Mouse (Mus musculus) kidney, embryonic 15.5 days (tissue): ENCODE data around the gene Chrm3. TPM values are rescaled to one million over a fixed set of nuclear protein-coding genes. Genes with fewer than 3 reads are reported as not detected.

Experiments used
- ATAC-seq: fragments of 200-750 bp; cut with Nextera tagmentation; replicated peaks from 2 replicates; pipeline ENCODE4 v1.8.0; 2017; ENCODE audit warnings: moderate TSS enrichment; ENCODE audit not compliant: low FRiP score
- H3K27ac ChIP-seq: fragments of 300-500 bp; sonication (generic); 2 replicates; pipeline ENCODE4 v1.5.1; 2015; ENCODE audit warnings: mild to moderate bottlenecking, inconsistent platforms
- H3K27me3 ChIP-seq: fragments of 300-500 bp; sonication (generic); 2 replicates; pipeline ENCODE4 v1.6.1; 2015; ENCODE audit warnings: inconsistent platforms
- H3K36me3 ChIP-seq: fragments of 300-500 bp; sonication (generic); 2 replicates; pipeline ENCODE4 v1.6.1; 2015; ENCODE audit warnings: inconsistent platforms
- H3K4me1 ChIP-seq: fragments of 300-500 bp; sonication (generic); 2 replicates; pipeline ENCODE4 v1.6.1; 2015; ENCODE audit warnings: inconsistent platforms
- H3K4me2 ChIP-seq: fragments of 300-500 bp; sonication (generic); 2 replicates; pipeline ENCODE4 v1.6.1; 2015; ENCODE audit warnings: moderate library complexity, mild to moderate bottlenecking, inconsistent platforms
- H3K4me3 ChIP-seq: fragments of 300-500 bp; sonication (generic); replicated peaks from 2 replicates; pipeline ENCODE4 v1.5.1; 2015; ENCODE audit warnings: mild to moderate bottlenecking, inconsistent platforms
- H3K9ac ChIP-seq: fragments of 300-500 bp; sonication (generic); 2 replicates; pipeline ENCODE4 v1.6.1; 2015; ENCODE audit warnings: mild to moderate bottlenecking, inconsistent platforms
- H3K9me3 ChIP-seq: fragments of 300-500 bp; sonication (generic); replicated peaks from 2 replicates; pipeline ENCODE4 v1.6.1; 2016; ENCODE audit warnings: inconsistent platforms
- WGBS: fragments of 180-500 bp; shearing (Covaris S2); methylation state at CpG from one replicate; pipeline ENCODE4 v1.1.7; 2015; ENCODE audit warnings: mixed read lengths; 5-methylcytosine and 5-hydroxymethylcytosine counted together
- polyA plus RNA-seq: library from polyadenylated mRNA; unstranded; fragments of >200 nt; fragmentation: Nextera tagmentation; extraction: Ambion mirVana; gene quantifications from 2 replicates; pipeline ENCODE4 v1.2.1, GENCODE M21; 2015

The Chrm3 gene
- polyA plus RNA-seq, 1 experiment from 2014 or later: 1.6 TPM

- H3K9me3 ChIP-seq: no peaks in the 10 kb centered on the region
- no peak overlapping the region for H3K27ac ChIP-seq
- no peaks in the 10 kb centered on the region for H3K36me3 ChIP-seq
- no peak overlapping the region for H3K4me3 ChIP-seq
- H3K9ac ChIP-seq: no peak overlapping the region
- no peak for ATAC-seq
- no peak overlapping the region for H3K4me2 ChIP-seq
- H3K27me3 ChIP-seq: no peaks in the 10 kb centered on the region
- WGBS: 63% methylated on average over 4 of the region's 4 CpGs
- no peaks in the 10 kb centered on the region for H3K4me1 ChIP-seq
Measured at GRCm38 (mm10) chr13:10002916-10003315, 357.7 kb downstream of the Chrm3 start.

DNA sequence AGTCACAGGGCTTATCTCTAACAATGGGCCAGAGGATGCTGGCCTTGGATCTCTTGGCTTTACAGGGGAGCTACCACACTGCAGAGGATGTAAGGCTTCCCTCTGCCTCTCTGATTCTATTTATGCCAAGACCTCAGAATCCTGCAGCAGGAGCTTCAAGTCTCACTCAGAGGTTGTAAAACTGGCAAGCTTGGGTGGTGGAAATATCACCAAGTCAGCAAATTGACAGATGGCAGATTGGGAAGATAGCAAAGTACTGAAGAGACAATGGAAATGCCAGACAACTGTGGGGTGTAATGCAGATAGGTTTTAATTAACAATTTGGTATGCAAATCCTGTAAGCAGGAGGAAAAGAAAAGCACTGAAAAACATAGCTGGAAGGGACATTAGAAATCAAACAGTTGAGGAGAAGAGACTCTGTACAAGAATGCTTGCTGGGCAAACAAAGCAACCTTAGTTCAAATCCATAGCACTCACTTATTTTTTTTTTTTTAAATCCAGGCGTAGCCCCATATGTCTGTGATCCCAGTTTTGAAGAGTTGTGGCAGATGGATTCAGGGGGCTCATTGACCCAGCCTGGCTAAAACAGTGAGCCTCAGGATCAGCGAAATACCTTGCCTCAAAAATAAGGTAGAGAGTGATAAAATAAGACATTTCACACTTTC lies 362.9 kb downstream of the Chrm3 start:
- Histone ChIP-seq H3K4me1 (no peaks in the 10 kb centered on the region), H3K36me3 (no peaks in the 10 kb centered on the region), H3K9ac (no peak overlapping the region), H3K4me2 (no peak overlapping the region), H3K27ac (no peak overlapping the region), H3K4me3 (no peak overlapping the region), H3K27me3 (no peaks in the 10 kb centered on the region), H3K9me3 (no peaks in the 10 kb centered on the region)
- 86% methylated on average over 2 of the region's 2 CpGs for WGBS
- ATAC-seq: no peak

DNA sequence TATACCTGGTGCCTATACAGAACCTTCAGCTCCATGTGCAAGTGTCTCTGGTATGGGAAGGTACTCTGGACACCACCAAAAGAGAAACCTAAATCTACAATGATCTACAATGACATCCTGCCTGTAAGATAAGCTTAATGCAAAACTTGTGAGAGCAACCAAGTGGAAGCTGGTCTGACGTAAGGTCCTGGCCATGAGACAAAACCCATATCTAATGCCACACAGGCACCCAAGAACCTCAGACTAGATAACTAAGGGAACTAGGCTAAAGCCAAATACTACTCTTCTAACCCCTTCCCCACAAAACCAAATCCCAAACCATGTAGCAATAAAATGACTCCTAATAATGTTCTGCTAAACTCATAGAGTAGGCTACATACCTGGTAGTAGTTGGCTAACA lies 364.8 kb downstream of the Chrm3 start:
- Histone ChIP-seq H3K36me3 (no peaks in the 10 kb centered on the region), H3K9me3 (no peaks in the 10 kb centered on the region), H3K4me1 (no peaks in the 10 kb centered on the region), H3K4me3 (no peak overlapping the region), H3K9ac (no peak overlapping the region), H3K4me2 (no peak overlapping the region), H3K27me3 (no peaks in the 10 kb centered on the region), H3K27ac (no peak overlapping the region)
- no peak for ATAC-seq
- WGBS: 97% methylated on average over 1 of the region's 1 CpGs

DNA sequence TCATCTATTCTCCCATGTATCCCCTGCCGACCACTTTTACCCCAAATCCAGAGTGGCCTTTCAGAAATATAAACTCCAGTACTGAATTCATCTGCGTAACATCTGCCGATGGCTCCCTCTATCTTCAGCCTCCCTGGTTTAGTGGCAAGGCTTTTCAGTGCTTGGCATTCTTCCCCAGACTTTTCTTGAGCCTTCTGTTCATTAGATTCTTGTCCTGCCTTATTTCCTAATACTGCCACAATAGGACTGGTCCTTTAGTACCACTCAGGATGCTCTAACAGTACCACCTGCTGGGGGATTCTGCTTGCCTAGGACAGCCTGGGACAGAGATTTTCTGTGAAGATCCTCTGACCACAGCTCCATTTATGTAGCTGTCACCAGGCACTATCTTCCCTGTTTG lies 367.1 kb downstream of the Chrm3 start:
- ATAC-seq: no peak
- Histone ChIP-seq H3K36me3 (no peaks in the 10 kb centered on the region), H3K27ac (no peak overlapping the region), H3K4me2 (no peak overlapping the region), H3K9ac (no peak overlapping the region), H3K9me3 (no peaks in the 10 kb centered on the region), H3K4me3 (no peak overlapping the region), H3K27me3 (no peaks in the 10 kb centered on the region), H3K4me1 (no peaks in the 10 kb centered on the region)
- 89% methylated on average over 3 of the region's 3 CpGs for WGBS

GRCm38 (mm10) chr13:9992640-9993039 lies 368.0 kb downstream of the Chrm3 start:
- Histone ChIP-seq H3K9ac (no peak overlapping the region), H3K4me1 (no peaks in the 10 kb centered on the region), H3K4me2 (no peak overlapping the region), H3K36me3 (no peaks in the 10 kb centered on the region), H3K9me3 (no peaks in the 10 kb centered on the region), H3K27ac (no peak overlapping the region), H3K4me3 (no peak overlapping the region), H3K27me3 (no peaks in the 10 kb centered on the region)
- WGBS: 81% methylated on average over 2 of the region's 2 CpGs
- no peak for ATAC-seq

DNA sequence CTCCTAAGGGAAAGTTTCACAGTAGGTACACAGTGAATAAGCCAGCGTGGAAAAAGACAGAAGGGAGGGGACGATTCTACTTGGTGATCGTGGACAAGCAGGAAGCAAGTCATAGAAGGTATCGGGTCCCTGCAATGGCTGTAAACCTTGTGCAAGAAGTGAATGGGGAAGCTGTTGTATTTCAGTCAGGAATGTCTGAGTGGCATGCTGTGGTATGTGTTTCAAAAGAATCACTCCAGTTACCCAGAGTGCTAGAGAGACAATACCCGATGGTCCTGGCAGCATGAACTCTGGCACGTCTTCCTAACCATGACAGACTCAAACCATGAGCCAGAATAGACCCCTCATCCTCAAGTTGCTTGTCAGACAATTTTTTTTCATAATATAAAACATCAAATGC lies 375.0 kb downstream of the Chrm3 start:
- Histone ChIP-seq H3K4me2 (no peak overlapping the region), H3K9me3 (no peaks in the 10 kb centered on the region), H3K9ac (no peak overlapping the region), H3K27me3 (no peaks in the 10 kb centered on the region), H3K27ac (no peak overlapping the region), H3K36me3 (no peaks in the 10 kb centered on the region), H3K4me1 (no peaks in the 10 kb centered on the region), H3K4me3 (no peak overlapping the region)
- ATAC-seq: no peak
- 66% methylated on average over 6 of the region's 6 CpGs for WGBS

DNA sequence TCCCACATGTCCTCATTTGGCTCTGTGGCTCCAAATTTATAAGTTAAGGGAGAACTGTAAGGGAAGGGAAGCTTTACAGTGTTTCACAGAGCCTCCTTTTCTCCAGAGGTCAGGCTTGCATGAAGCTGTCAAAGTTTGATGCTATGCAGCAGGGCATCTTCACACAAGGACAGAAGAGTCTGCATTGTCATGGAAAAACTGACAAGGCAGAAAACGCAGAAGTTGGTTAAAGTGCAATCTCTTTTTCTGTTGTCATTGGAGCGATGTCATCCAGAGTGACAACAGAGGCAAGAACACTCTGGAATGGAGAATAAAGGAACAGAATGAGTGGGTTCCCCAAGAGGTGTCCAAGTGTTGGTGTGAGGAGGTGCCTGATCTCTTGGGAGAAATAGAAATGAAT lies 377.4 kb downstream of the Chrm3 start:
- no peaks in the 10 kb centered on the region for H3K4me1 ChIP-seq
- no peaks in the 10 kb centered on the region for H3K36me3 ChIP-seq
- no peak overlapping the region for H3K4me3 ChIP-seq
- no peak overlapping the region for H3K4me2 ChIP-seq
- H3K27me3 ChIP-seq: no peaks in the 10 kb centered on the region
- no peak for ATAC-seq
- H3K9ac ChIP-seq: no peak overlapping the region
- no peak overlapping the region for H3K27ac ChIP-seq
- H3K9me3 ChIP-seq: no peaks in the 10 kb centered on the region
- 81% methylated on average over 2 of the region's 2 CpGs for WGBS

DNA sequence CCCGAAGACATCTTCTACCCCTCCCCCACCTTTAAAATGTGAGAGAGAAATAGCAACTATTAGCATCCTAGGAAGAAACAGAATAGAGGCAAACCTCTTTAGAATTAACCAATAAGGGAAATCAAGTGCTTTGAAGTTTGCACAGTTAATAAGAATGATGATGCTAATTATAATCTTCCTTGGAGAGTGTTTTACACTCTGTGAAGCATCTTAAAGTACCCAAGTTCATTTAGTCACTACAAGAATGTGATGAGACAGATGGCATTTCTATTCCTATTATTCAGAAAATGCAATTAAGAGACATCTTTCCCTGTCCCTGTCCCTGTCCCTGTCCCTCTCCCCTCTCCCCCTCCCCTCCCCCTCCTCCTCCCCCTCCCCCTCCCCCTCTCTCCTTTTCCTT lies 382.9 kb downstream of the Chrm3 start:
- H3K4me3 ChIP-seq: no peak overlapping the region
- H3K9me3 ChIP-seq: no peaks in the 10 kb centered on the region
- no peaks in the 10 kb centered on the region for H3K4me1 ChIP-seq
- H3K4me2 ChIP-seq: no peak overlapping the region
- no peaks in the 10 kb centered on the region for H3K27me3 ChIP-seq
- 78% methylated on average over 1 of the region's 1 CpGs for WGBS
- no peaks in the 10 kb centered on the region for H3K36me3 ChIP-seq
- H3K9ac ChIP-seq: no peak overlapping the region
- ATAC-seq: no peak
- H3K27ac ChIP-seq: no peak overlapping the region

- ATAC-seq: no peak
- Histone ChIP-seq H3K9ac (no peak overlapping the region), H3K27ac (no peak overlapping the region), H3K4me3 (no peak overlapping the region), H3K4me1 (no peaks in the 10 kb centered on the region), H3K4me2 (no peak overlapping the region), H3K9me3 (no peaks in the 10 kb centered on the region), H3K27me3 (no peaks in the 10 kb centered on the region), H3K36me3 (no peaks in the 10 kb centered on the region)
- 44% methylated on average over 2 of the region's 2 CpGs for WGBS
Measured at GRCm38 (mm10) chr13:9973742-9974321, 386.8 kb downstream of the Chrm3 start.

DNA sequence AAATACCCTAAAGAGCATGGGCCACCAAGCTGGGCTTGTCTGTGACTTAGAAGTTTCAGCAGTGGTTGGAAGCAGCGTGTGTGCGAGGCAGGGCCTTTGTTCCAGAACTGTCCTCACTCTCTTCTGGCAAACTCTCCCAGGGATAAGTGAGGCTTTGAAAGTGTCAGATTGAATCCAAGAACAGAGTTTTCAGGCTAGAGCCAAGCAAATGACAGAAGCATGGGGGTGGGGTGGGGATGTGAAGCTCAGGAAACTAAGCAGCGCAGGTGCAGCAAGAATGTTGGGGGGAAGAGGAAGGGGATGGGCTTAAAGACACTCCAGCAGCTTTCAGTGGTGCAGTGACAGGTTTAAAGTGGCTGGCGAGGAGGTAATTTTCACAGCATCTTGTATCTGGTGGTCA lies 388.8 kb downstream of the Chrm3 start:
- Histone ChIP-seq H3K27ac (no peak overlapping the region), H3K9ac (no peak overlapping the region), H3K27me3 (no peaks in the 10 kb centered on the region), H3K4me1 (no peaks in the 10 kb centered on the region), H3K4me3 (no peak overlapping the region), H3K9me3 (no peaks in the 10 kb centered on the region), H3K4me2 (no peak overlapping the region), H3K36me3 (no peaks in the 10 kb centered on the region)
- no peak; the same call in 1 of the 2 replicates for ATAC-seq
- WGBS: 71% methylated on average over 4 of the region's 4 CpGs

DNA sequence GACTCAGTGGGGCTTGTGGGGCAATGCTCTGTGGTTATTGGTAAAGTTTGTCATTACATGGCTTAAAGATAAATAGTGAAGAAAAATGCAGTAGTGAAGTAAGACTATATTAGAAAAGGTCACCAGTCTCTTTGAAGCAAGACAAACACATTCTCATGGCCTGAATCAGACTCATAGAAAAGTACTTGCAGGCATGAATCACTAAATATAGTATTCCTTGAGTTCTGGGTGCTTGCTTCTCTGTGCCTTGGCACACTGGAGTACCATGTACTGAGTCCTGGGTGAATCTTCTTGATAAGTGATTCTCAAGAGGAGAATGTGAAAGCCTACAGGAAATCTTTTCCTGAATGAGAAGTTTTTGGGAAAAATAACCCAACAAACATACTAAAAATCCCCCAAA lies 408.0 kb downstream of the Chrm3 start:
- Histone ChIP-seq H3K9me3 (no peaks in the 10 kb centered on the region), H3K4me3 (no peak overlapping the region), H3K9ac (no peak overlapping the region), H3K27me3 (no peaks in the 10 kb centered on the region), H3K4me2 (no peak overlapping the region), H3K4me1 (no peaks in the 10 kb centered on the region), H3K27ac (no peak overlapping the region), H3K36me3 (no peaks in the 10 kb centered on the region)
- ATAC-seq: no peak

DNA sequence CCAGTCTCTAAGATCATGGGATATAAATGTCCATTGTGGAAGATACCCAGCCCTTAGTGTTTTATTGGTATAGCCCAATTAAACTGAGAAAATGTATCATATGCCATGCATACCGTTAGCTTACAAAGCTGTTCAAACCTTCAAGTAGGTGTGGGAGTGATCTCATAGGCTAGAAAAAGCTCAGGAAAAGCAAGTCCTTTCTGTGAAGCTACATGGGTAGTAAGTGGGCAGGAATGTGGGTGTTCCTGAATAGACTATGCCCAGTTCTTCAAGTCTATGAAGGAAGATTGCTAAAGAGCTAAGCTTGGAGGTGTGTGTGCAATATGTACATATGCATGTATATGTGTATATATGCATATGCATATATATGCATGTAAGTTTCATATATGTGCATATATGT lies 409.3 kb downstream of the Chrm3 start:
- Histone ChIP-seq H3K9ac (no peak overlapping the region), H3K36me3 (no peaks in the 10 kb centered on the region), H3K4me2 (no peak overlapping the region), H3K27me3 (no peaks in the 10 kb centered on the region), H3K4me1 (no peaks in the 10 kb centered on the region), H3K27ac (no peak overlapping the region), H3K9me3 (no peaks in the 10 kb centered on the region), H3K4me3 (no peak overlapping the region)
- 94% methylated on average over 1 of the region's 1 CpGs for WGBS
- ATAC-seq: no peak

- ATAC-seq: no peak
- H3K27ac ChIP-seq: no peak overlapping the region
- WGBS: 92% methylated on average over 4 of the region's 4 CpGs
Measured at GRCm38 (mm10) chr13:9949091-9949490, 411.6 kb downstream of the Chrm3 start.

More at GRCm38 (mm10) chr13:9949091-9949490, 411.6 kb downstream of the Chrm3 start:
- Histone ChIP-seq H3K36me3 (no peaks in the 10 kb centered on the region), H3K9ac (no peak overlapping the region), H3K27me3 (no peaks in the 10 kb centered on the region), H3K9me3 (no peaks in the 10 kb centered on the region), H3K4me1 (no peaks in the 10 kb centered on the region), H3K4me3 (no peak overlapping the region), H3K4me2 (no peak overlapping the region)
